Mouse (Mus musculus) cortical plate, adult 2 months (tissue): Measurements from ENCODE around the gene Srgap1. TPM values are rescaled to one million over a fixed set of nuclear protein-coding genes. Genes with fewer than 3 reads are reported as not detected.

Experiments used
- H3K27ac ChIP-seq: fragments of 200-500 bp; 2 replicates; pipeline ENCODE4 v1.5.1; 2012; ENCODE audit warnings: low read length, control low read depth, inconsistent platforms; ENCODE audit not compliant: insufficient read depth
- H3K4me1 ChIP-seq: fragments of 200-500 bp; 2 replicates; pipeline ENCODE4 v1.6.1; 2011; ENCODE audit warnings: low read length; ENCODE audit not compliant: control insufficient read depth, insufficient read depth
- H3K4me3 ChIP-seq: fragments of 200-500 bp; 2 replicates; pipeline ENCODE4 v1.5.1; 2011; ENCODE audit warnings: mild to moderate bottlenecking, low read length, control low read depth; ENCODE audit not compliant: insufficient read depth
- CTCF ChIP-seq: fragments of 200-500 bp; IDR thresholded peaks from 2 replicates; pipeline ENCODE4 v1.5.1; 2011; ENCODE audit warnings: mild to moderate bottlenecking, control low read depth, low read length; ENCODE audit not compliant: insufficient read depth; ENCODE audit errors: extremely low read depth
- POLR2A ChIP-seq: fragments of 200-500 bp; IDR thresholded peaks from 2 replicates; pipeline ENCODE4 v1.6.1; 2011; ENCODE audit warnings: mild to moderate bottlenecking, low read length, control low read depth; ENCODE audit not compliant: insufficient read depth; ENCODE audit errors: extremely low read depth
- polyA plus RNA-seq: library from polyadenylated mRNA; depleted of rRNA; stranded (reverse); fragments of >200 nt; gene quantifications from 2 replicates; pipeline ENCODE4 v1.2.3, GENCODE M21; 2012

The Srgap1 gene
- polyA plus RNA-seq, 1 experiment, result 8.4 TPM

- Histone ChIP-seq H3K27ac (no peak overlapping the region), H3K4me1 (peaks cover 6% of the 10 kb centered on the region), H3K4me3 (no peak overlapping the region)
- TF ChIP-seq CTCF (no peak), POLR2A (no peak)
Observed at GRCm38 (mm10) chr10:121958741-121959140, 88.4 kb downstream of the Srgap1 start.

GRCm38 (mm10) chr10:121956505-121956904 is 90.6 kb downstream of the Srgap1 start:
- TF ChIP-seq POLR2A (no peak), CTCF (no peak)
- no peak overlapping the region for H3K27ac ChIP-seq

GRCm38 (mm10) chr10:121955730-121956129 is 91.4 kb downstream of the Srgap1 start:
- Histone ChIP-seq H3K4me3 (no peak overlapping the region), H3K27ac (no peak overlapping the region), H3K4me1 (peaks cover 6% of the 10 kb centered on the region)
- TF ChIP-seq CTCF, result no peak

More at GRCm38 (mm10) chr10:121956505-121956904, 90.6 kb downstream of the Srgap1 start:
- Histone ChIP-seq H3K4me1 (peaks cover 6% of the 10 kb centered on the region), H3K4me3 (no peak overlapping the region)

DNA sequence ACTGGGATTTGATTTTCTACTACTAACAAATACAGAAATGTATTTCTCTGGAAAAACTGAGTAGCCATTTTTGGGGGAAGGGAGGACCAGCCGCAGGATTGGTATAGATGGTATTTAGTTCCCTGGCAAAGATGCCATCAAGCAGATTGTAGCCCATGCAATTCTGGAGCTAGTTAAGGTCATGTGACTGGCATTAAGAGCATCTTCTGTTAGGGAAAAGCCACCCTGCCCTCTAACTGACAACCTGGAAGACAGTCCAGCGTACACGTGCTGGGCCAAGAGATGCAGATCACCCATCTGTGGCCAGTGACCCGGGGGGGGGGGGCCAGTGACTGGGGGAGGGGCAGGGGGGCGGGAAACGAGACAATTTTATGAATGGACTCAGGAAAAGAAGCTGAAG is 92.2 kb downstream of the Srgap1 start:
- H3K27ac ChIP-seq, result no peak overlapping the region
- peaks cover 6% of the 10 kb centered on the region for H3K4me1 ChIP-seq
- H3K4me3 ChIP-seq, result no peak overlapping the region
- TF ChIP-seq POLR2A (no peak), CTCF (no peak)

GRCm38 (mm10) chr10:121953041-121953440 is 94.1 kb downstream of the Srgap1 start:
- H3K4me1 ChIP-seq, result peaks cover 6% of the 10 kb centered on the region
- no peak overlapping the region for H3K4me3 ChIP-seq
- no peak overlapping the region for H3K27ac ChIP-seq
- TF ChIP-seq CTCF, result no peak
- TF ChIP-seq POLR2A, result no peak

DNA sequence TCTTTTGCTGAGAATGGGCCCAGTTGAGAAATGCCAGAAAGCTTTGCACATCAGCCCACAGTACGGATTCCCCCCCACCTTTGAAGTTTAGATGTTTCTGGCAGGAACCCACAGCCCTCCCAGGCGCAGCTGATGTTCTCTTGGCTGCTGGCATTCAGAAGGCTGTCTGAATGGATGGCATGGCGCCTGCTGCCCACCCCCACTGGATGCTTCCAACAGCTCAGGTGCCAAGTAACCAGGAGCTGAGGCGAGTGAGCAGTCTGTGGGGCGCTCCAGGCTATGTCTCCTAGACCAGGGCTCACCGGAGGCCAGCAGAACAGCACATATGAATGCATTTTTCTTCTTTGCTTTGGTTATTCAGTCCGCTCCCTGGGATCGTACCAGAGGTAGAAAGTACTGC is 100.9 kb downstream of the Srgap1 start:
- Histone ChIP-seq H3K27ac (no peak overlapping the region), H3K4me1 (no peaks in the 10 kb centered on the region; the same call in 1 of the 2 replicates), H3K4me3 (no peak overlapping the region)
- TF ChIP-seq POLR2A (no peak), CTCF (no peak)

- Histone ChIP-seq H3K4me1 (peaks cover 5% of the 10 kb centered on the region), H3K27ac (no peak overlapping the region), H3K4me3 (peak overlapping the region; percentile 4; the same call in 1 of the 2 replicates)
- TF ChIP-seq POLR2A, result no peak
- no peak for TF ChIP-seq CTCF
Observed at GRCm38 (mm10) chr10:121931909-121932308, 115.2 kb downstream of the Srgap1 start.

DNA sequence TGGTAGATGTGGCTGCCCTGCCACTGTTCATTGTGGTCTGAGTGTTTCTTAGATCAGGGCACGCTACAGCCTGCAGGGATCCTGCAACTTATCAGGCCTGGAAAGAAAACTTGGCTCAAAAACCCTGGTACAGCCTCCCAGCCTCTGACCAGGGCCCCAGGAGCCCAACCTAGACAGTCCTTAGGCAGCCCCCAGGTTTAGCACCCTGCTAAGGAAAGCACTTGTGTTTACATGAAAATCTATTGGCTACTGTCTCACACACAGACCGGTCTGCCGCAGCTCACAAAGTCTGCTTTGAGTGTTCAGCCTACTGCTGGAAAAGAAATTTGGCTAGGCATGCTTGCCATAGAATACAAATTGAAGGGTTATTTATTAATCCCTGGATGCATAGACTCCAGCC is 121.0 kb downstream of the Srgap1 start:
- H3K4me3 ChIP-seq, result no peak overlapping the region
- TF ChIP-seq CTCF (no peak), POLR2A (no peak)
- H3K27ac ChIP-seq, result no peak overlapping the region
- no peaks in the 10 kb centered on the region for H3K4me1 ChIP-seq

GRCm38 (mm10) chr10:121919016-121919415 is 128.1 kb downstream of the Srgap1 start:
- no peak for TF ChIP-seq POLR2A
- no peak for TF ChIP-seq CTCF
- H3K27ac ChIP-seq, result no peak overlapping the region
- no peaks in the 10 kb centered on the region for H3K4me1 ChIP-seq
- no peak overlapping the region for H3K4me3 ChIP-seq

- TF ChIP-seq CTCF (no peak), POLR2A (no peak)
- H3K27ac ChIP-seq, result no peak overlapping the region
- no peaks in the 10 kb centered on the region for H3K4me1 ChIP-seq
- H3K4me3 ChIP-seq, result no peak overlapping the region
Observed at GRCm38 (mm10) chr10:121918579-121918978, 128.5 kb downstream of the Srgap1 start.

- Histone ChIP-seq H3K4me1 (no peaks in the 10 kb centered on the region), H3K4me3 (no peak overlapping the region), H3K27ac (no peak overlapping the region)
- TF ChIP-seq CTCF (no peak), POLR2A (no peak)
Observed at GRCm38 (mm10) chr10:121915530-121915929, 131.6 kb downstream of the Srgap1 start.
